Mouse (Mus musculus) urinary bladder, adult 18-20 months (tissue): Measurements from ENCODE around the gene Cyp2d26.
"Not testable (repeated sequence)": the region's sequence is repeated elsewhere in the genome, so short reads cannot be mapped to it uniquely, and the experiment has no call there.

ENCODE experiments used
- DNase-seq, 2 experiments: peaks; one replicate each; pipeline ENCODE4 v3.0.0; 2022; ENCODE audit warnings: low spot score in 2 of 2, mixed read lengths in 2 of 2

The Cyp2d26 gene

DNA sequence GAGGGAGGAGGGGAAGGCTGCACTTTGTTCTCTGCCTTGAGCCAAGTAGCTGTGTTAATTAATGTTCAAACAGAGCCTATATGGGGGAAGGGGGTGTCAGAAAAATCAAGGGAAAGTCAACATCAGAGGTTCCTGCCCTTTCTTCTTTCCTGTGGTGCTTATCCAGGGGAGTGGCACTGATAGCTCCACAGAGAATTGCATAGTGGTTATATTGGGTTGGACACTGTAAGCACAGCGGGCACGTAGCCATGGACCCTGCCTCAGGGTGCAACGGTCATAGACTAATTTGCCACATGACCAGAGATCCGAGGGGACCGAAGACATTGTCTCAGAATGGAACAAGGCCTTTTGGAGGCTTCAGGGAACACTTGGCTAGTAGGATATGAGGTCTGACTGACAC is at the start of gene Cyp2d26:
TSS of gene Cyp2d26 (minus strand) at position 18 of the 400 bp plus-strand sequence.
- DNase-seq = no peak

DNA sequence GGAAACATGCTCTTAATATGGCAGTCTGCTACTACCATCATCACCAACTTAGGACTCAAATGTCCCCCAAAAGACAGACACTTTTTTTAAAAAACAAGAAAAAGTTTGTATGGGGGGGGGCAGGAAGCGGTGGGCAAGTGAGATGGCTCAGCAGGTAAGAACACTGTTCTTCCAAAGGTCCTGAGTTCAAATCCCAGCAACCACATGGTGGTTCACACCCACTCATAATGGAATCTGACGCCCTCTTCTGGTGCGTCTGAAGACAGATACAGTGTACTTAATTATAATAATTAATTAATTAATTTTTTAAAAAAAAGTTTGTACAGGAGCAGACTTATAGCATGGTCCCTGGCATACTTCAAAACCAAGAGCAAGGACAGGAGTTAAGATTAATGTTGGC is 45.1 kb upstream of the Cyp2d26 start:
- no peak for DNase-seq

DNA sequence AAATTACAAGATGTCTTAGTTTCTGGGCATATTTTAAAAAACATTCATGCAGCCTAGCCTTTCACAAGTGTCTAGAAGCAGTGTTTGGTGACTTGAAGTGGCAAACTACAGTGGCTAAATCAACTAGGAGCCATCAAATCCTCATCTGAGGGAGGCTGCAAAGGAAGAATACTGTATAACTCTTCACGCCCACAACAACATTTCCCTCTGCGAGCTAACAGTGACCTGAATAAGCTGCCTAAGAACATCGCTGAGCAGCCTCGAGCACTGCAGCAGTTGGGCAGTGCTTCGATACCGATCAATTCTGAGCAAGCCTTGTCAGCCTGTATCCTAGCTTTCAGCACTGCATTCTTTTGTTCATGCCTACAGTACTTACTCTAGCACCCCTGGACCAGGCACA is 35.8 kb upstream of the Cyp2d26 start:
- DNase-seq = no peak

DNA sequence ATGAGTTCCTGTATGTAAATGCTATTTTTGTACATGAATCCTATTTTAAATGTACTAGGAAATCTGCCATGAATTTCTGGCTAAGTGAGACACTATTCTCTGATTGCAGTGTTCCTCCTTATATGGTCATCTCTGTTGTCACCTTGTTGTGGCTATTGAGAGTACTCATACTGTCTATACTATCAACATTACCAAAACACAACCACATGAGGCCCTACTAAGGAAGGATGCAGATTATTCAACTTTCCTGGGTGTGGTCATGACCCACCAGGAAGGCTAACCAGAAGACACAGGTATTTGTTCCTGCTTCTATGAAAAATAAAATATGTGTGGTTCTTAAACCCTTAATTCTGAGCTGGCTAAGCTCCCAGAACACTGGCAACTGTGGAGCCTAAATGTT is 31.8 kb upstream of the Cyp2d26 start:
- no peak for DNase-seq

DNA sequence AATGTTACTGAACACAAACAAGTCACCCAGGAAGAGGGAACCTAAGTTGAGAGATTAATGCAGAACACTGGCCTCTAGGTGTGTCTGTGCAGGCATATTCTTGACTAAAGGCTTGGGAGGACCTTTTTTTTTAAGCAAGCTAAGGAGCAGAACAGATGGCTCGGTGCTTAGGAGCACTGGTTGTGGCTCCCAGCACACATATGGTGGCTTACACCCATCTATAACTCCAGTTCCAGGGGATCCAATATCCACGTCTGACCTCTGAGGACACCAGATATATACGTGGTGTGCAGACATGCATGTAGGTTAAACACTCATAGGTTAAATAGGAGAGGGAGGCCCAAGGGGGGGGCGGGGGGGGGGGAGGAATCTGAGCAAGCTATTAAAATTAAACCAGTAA is 28.3 kb upstream of the Cyp2d26 start:
- DNase-seq = no peak

DNA sequence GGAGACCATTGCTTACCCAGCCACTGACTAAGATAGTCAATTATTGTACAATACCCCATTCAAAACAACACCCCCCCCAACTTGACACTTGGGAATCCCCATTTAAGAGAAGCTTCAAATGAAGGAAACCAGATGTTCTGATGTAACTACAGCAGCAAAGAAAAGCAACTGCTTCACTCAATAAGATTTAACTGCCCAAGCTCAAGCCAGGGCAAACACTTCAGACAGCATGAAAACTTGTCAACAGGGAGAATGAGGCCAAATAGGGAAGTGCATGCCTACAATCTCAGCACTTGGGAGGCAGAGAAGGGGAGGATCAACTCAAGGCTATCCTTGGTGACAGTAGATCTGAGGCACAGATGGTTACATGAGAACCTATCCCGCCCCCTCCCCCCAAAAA is 27.6 kb upstream of the Cyp2d26 start:
- no peak for DNase-seq

DNA sequence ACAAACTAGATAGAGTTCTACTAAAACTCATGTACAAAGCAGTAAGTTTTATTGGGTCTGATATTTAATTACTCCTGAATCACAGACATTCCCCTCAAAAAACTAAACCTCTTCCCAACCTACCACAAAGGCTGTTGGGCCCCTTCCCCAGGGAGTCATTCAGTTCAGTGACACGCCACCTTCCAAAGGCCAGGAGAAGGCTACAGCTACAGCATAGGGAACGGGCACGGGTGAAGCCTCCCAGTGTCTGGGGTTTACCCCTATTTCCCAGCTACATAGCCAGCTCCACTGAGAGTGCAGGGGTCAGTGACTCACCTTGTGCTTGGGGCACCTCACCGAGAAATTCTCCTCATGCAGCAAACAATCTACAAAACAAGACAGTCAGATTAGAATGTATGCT is 21.2 kb upstream of the Cyp2d26 start:
- DNase-seq = no peak

DNA sequence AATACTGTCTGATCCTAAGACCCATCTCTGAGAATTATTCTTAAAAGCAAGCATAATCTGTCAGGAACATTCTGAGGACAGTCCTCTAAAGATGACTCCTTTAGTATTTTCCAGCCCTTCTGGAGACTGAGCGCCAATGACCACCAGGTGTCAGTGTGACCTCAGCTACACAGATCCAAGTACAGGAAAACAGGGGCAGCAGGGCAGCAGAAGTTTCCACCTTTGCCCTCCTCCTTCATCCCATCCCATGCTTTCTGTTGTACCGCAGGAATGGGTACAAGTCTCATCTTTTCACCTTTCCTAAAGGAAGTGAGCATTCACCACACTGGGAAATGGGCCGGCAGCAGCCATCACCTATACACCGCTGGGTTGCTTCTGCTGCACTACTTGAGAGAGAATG is 20.7 kb upstream of the Cyp2d26 start:
- peak; percentile 25 to 38 for DNase-seq

DNA sequence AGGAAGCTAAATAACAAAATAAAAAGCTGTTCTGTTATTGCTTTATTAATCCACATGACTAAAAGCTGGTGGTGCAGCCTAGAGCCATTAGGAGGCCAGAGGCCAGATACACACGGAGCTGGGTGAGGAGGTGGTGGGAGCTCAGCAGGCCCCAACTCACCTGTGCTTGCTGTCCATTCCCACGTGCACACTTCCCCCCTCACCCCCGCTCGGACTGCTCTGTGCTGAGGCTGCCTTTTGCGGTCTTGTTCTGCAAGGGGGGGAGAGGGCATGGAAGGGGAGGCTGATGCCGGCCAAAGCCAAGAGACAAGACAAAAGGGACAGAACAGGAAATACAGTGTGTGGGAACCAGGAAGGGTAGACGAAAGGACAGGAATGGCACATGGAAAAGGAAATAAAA is 20.2 kb upstream of the Cyp2d26 start:
- no peak for DNase-seq

DNA sequence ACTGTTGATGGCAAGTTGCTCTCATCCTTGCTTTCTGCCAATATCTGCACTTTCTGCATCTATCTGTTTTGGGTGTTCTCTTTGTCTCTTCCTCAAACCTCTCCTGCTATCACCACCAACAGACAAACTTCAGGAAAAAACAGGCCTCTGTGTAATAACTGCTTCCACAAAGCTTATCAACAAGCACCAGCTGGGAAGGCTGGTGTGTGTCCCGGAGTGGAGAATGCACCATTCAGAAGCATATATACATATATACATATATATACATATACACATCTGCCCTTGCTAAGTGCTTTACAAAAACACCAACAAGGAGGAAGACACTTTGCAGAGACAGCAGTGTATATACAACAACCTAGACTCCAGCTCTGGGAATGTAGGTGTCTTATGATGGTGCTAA is 16.5 kb upstream of the Cyp2d26 start:
- DNase-seq = no peak

DNA sequence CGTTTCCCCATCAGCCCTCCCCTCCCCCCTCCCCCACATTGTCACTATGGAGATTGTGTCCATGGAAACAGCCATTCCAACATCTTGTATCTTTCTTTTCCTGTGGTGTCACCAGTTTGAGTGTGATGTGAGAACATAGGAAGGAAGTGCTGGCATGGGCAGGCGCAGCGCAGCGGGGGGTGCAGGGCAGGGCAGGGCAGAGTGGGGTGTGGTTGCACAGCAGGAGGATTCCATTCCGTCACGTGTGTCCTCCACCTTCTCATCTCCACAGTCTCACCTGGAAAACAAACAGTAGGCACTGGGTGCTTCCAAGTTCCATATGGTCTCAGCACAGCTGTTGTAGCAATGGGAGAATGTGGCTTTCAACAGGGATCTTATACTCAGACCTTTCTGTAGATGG is 15.4 kb upstream of the Cyp2d26 start:
- DNase-seq = no peak

DNA sequence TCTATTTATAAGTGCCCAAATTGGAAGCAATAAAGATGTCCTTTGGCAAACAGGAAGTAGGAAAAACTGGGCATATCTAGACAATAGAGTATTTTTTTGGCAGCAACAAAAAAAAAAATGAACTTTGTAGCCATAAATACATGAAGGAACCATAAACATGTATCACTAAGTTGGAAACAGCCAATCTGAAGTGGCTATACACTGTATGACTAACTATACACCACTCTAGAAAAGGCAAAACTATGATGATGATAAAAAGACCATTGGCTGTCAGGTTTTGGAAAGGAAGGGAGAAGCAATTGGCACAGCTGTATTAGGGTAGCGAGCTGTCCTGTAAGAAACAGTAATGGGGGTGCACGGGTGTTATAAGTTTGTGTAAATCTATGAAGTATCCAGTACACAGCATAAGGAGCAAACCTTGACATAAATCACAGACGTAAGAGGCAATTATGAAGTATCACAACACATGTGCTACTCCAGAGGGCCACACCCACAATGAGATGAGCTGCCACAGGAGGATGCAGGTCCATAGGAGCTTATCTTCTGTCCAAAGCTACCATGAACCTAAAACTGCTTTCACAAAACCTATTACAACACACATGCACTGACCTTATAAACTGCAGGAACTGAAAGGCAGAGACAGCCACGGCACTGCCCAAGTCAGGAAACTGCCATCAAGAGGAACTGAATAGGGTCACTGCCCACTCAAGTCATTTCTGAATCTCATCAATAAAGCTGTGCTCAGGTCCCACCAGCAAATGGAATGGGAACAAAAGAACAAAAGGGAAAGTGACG is 13.1 kb upstream of the Cyp2d26 start:
- DNase-seq = no peak

DNA sequence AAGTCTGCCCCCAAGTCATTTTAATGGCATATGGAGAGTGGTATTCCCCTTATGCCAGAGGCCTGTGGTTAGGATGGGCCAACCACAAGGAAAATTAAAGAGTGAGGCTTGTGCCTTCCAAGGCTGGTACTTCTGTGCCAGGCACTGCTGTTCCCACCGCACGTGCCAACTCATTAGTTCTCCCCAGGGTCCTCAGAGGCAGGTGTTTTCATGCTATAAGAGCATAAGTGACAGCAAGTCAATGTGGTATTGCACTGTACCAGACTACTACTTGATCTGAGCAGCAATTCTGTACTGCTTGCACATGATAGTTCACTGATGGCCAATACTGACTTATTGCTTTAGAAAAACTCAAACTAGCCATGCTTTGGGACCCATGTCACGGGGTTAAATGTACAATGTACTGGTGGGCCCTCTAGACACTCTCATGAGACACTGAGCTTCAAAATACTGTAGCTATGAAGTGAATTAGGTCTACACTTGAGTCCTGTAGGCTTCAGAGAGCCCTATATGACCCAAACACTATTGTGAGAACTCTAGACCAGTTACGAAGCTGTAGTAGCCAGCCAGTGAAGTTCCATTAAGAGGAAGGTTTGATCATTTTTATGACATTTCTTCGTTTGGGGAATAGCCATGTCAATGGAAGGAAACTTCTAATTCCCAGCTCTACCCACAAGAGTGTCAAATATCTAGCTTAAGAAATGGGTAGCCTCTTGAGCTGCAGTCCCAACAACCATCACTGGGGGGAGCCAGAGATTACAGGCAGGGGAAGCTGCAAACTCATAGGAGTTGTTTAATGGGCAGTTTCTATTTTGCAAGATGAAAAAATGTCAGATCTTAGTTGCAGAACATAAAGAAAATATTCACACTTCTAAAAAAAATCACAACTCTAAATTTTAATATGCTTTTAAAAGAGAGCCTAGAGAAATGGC is 10.9 kb upstream of the Cyp2d26 start:
- peak; percentile 31 to 82 for DNase-seq

DNA sequence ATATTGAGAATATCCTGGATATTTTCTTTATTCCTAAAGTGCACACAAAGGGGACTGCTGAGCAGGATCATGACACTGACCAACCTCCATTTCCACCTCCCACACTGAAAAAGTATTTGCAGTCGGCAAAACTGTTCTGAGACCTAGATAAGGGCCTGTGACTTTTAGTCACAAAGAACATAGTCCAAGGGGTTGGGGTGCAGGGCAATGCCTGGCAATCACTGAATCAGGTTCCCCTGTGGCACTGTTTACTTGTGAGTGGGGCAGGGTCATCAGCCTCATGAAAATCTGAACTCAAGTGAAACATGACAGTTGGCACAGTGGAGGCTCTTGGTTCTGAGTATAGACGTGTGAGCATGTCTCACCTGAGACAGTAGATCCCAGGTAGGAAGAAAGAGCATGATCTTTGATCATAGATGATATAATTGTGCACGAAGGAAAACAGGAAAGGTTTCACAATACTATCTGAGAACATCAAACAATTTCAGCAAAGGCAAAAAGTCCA is 1.9 kb upstream of the Cyp2d26 start:
- no peak for DNase-seq

DNA sequence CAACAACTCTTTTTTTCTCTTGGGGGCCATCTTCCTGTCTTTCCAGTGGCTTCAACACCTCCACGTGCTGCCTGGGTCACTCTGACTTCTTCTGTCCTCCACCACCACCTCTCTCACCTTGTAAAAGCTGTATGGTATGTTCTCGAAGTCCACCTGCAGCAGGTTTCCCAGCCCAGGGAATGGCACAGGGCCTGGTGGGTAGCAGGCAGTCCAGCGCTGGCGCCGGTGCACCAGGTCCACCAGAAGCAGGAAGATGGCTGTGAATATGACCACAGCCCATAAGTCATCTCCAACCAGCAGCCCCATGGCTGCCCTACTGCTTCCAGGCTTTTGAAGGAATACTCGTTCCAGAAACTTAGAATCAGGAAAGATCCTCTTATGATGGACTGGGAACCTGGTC is 226 bp downstream of the Cyp2d26 start:
- DNase-seq = no peak

DNA sequence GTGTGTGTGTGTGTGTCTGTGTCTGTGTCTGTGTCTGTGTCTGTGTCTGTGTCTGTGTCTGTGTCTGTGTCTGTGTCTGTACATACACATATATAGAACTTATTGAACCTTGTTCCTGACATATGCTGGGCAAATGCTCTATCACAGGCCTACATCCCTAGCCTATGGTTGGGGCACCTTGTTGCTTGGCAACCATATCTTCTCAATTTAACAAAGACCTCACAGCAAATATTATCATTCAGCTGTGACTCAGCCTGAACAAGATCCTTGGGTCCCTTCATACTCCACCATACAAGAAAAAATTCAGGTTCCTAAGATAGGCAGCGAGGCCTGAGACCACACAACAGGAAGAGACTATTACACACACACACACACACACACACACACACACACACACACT is 640 bp downstream of the Cyp2d26 start:
- DNase-seq = no peak

DNA sequence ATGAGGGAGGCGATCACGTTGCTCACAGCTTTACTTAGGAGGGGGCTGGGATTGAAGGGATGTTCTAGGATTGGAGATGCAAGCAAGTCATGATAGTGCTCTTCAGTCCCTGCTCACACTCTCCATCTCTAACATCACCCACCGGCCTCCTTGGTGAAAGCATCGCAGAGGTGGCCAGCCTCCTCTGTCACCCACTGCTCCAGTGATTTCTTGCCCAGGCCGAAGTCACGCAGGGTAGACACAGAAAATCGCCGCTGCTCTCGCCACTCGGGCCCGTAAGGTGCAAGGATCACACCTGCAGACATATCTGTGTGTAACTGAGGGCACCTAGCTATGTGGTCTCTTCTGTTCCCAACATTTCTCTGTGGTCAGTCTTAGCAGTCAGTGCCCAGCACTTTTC is 1.5 kb downstream of the Cyp2d26 start:
- DNase-seq = no peak

DNA sequence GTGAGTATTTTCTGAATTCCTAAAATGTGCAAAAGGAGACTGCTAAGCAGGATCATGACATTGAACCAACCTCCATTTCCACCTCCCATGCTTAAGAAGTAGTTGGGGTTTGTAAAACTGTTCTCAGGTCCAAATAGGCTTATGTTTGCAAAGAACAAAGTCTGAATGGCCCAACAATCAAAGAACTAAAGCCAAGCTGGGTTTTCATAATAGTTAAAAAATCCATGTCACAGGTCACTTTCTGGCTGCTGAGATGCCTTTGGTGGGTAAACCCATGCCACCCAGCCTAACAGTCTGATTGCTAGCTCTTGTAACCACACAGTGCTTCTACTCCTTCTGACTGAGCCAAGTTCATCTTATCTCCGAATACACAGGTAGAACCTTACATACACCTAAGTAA is 9.5 kb downstream of the Cyp2d26 start:
- DNase-seq = no peak

DNA sequence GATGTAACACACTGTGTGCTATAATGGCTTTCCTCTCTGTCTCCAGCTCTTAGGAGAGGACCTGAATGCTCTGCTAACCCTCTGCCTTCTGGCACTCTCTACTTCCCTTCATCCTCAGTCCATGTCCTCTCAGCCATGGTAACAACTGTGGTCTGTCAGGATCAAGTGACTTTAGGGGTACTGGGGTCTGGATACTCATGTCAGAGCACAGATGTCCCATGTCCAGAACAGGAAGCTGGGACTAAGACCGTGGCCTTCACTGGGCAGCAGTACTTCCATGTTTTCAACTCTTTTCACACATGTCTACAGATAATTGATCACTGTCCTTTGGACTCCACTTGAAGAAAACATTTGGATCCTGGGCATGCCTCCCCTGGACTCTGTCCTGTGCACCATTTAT is 10.3 kb downstream of the Cyp2d26 start:
- no peak for DNase-seq

DNA sequence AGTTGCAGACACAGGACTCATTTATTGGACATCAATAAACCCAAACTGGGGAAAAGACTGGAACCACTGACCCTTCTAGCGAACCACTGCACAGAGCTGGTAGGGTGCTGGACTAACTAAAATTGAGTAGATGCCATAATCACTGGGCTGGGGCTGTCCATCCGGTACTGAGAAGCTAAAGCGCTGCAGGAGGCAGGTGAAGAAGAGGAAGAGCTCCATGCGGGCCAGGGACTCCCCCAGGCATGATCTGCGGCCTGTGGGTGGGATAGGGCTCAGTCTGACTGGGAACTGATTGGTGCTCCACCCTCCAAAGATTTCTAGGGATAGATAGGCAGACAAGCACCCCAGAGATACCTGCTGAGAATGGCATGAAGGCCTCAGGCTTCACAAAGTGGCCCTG is 16.2 kb downstream of the Cyp2d26 start:
- not testable (repeated sequence) for DNase-seq

DNA sequence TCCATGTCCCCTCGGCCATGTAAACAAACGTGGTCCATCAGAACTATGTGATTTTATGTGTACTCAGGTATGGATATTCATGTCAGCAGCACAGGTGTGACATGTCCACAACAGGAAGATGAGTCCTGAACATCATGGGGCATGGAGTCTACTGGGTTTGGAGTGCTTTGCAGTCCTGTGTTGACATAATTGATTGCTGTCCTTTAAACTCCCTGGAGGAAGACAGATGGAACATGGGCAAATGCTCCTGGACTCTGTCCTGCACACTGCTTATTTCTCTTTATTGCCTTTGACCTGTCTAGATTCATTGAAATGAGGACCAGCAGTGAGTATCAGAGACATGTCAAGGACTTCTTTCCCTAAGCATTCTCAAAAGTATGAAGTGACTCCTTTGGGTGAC is 28.2 kb downstream of the Cyp2d26 start:
- DNase-seq = no peak

DNA sequence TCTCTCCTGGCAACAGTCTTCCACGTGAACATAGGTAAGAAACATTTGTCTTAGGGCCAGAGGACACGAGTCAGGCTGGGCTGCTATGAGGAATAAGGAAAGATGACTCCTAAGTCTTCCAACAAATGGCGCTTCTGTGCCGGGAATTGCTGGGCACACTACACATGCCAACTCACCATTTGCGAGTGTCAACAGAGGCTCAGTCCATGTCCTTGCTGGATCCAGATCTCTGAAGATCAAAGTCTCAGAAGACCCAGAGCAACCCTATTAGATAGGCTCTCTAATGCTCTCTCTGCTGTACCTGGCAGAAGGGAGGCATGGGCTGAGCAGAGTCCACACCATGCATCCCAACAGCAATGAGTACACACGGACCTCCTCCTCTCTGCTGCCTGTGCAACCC is 29.2 kb downstream of the Cyp2d26 start:
- DNase-seq = no peak
